Mouse (Mus musculus): ENCODE measurements around the gene Evi5.

Evi5 gene

GRCm38 (mm10) chr5:107701658-107702057 lies 173.2 kb downstream of the Evi5 start:
- DNase-seq = no peak

- no peak for DNase-seq
Measured at GRCm38 (mm10) chr5:107700873-107701272, 174.0 kb downstream of the Evi5 start.

GRCm38 (mm10) chr5:107698888-107699287 lies 176.0 kb downstream of the Evi5 start:
- DNase-seq = no peak

GRCm38 (mm10) chr5:107695019-107695418 lies 179.9 kb downstream of the Evi5 start:
- no peak for DNase-seq
